Mouse (Mus musculus) MEL (cell line): ENCODE measurements around the gene 1700020D05Rik. TPM values are rescaled to one million over a fixed set of nuclear protein-coding genes. Genes with fewer than 3 reads are reported as not detected.
A peak's percentile ranks its signal among the peaks of the same experiment; 100 is the strongest.

Experiments
- DNase-seq: peaks from one replicate; pipeline ENCODE4 v3.0.0; 2011; ENCODE audit warnings: low read depth, low spot score
- H3K27ac ChIP-seq: 2 replicates; pipeline ENCODE4 v1.5.1; 2012; ENCODE audit warnings: low read depth, mild to moderate bottlenecking, control low read depth, low read length, moderate library complexity; ENCODE audit not compliant: control insufficient read depth
- H3K27me3 ChIP-seq, 2 experiments: fragments of 150-350 bp in 1 of 2; sonication (generic) in 1 of 2; 2 replicates each; pipeline ENCODE4 v1.6.1; 2012; ENCODE audit warnings: low read length in 2 of 2, mild to moderate bottlenecking in 2 of 2, improper control_type of control experiment in 1 of 2, moderate library complexity in 1 of 2; ENCODE audit not compliant: insufficient read depth in 2 of 2, control insufficient read depth in 1 of 2
- H3K36me3 ChIP-seq, 2 experiments: 2 replicates each; pipeline ENCODE4 v1.6.1; 2012 to 2014; ENCODE audit warnings: low read length in 2 of 2, improper control_type of control experiment in 1 of 2, inconsistent platforms in 1 of 2, mild to moderate bottlenecking in 1 of 2; ENCODE audit not compliant: insufficient read depth in 2 of 2, control insufficient read depth in 1 of 2
- H3K4me1 ChIP-seq, 2 experiments: fragments of 150-350 bp in 1 of 2; sonication (generic) in 1 of 2; 2 replicates each; pipeline ENCODE4 v1.6.1; 2012; ENCODE audit warnings: low read length in 2 of 2, improper control_type of control experiment in 1 of 2, mild to moderate bottlenecking in 1 of 2; ENCODE audit not compliant: insufficient read depth in 2 of 2, control insufficient read depth in 1 of 2
- H3K4me3 ChIP-seq, 2 experiments: fragments of 150-350 bp in 1 of 2; sonication (generic) in 1 of 2; 2 replicates each; pipeline ENCODE4 v1.5.1; 2012; ENCODE audit warnings: low read depth in 2 of 2, low read length in 2 of 2, mild to moderate bottlenecking in 2 of 2, moderate library complexity in 2 of 2, control low read depth in 1 of 2, improper control_type of control experiment in 1 of 2; ENCODE audit not compliant: control insufficient read depth in 1 of 2, insufficient read depth in 1 of 2
- H3K79me2 ChIP-seq: 2 replicates; pipeline ENCODE4 v1.6.1; 2012; ENCODE audit warnings: mild to moderate bottlenecking, low read length, moderate library complexity; ENCODE audit not compliant: control insufficient read depth, poor library complexity, insufficient read depth
- H3K9ac ChIP-seq: 2 replicates; pipeline ENCODE4 v1.6.1; 2012; ENCODE audit warnings: low read depth, mild to moderate bottlenecking, control low read depth, low read length, moderate library complexity; ENCODE audit not compliant: control insufficient read depth, poor library complexity, severe bottlenecking
- H3K9me3 ChIP-seq: fragments of 150-350 bp; sonication (generic); replicated peaks from 2 replicates; pipeline ENCODE4 v1.6.1; 2012; ENCODE audit warnings: mild to moderate bottlenecking, low read length, improper control_type of control experiment, moderate library complexity; ENCODE audit not compliant: insufficient read depth
- CHD1 ChIP-seq: IDR thresholded peaks from 2 replicates; pipeline ENCODE4 v1.6.1; 2012; ENCODE audit warnings: low read depth, mild to moderate bottlenecking, inconsistent platforms, low read length, improper control_type of control experiment
- CTCF ChIP-seq, 3 experiments: IDR thresholded peaks in 2 of 3; conservative IDR thresholded peaks in 1 of 3; 2 replicates each; pipeline ENCODE4 v1.5.1; 2011 to 2012; ENCODE audit warnings: low read length in 3 of 3, low read depth in 2 of 3, mild to moderate bottlenecking in 2 of 3, improper control_type of control experiment in 1 of 3, inconsistent platforms in 1 of 3, mixed read lengths in 1 of 3, moderate library complexity in 1 of 3; ENCODE audit not compliant: control insufficient read depth in 1 of 3, insufficient read depth in 1 of 3, poor library complexity in 1 of 3, severe bottlenecking in 1 of 3
- ELF1 ChIP-seq: IDR thresholded peaks from 2 replicates; pipeline ENCODE4 v1.6.1; 2014; ENCODE audit warnings: low read depth, mild to moderate bottlenecking, inconsistent platforms, low read length, improper control_type of control experiment, moderate library complexity
- EP300 ChIP-seq, 2 experiments: IDR thresholded peaks; 2 replicates each; pipeline ENCODE4 v1.6.1; 2011; ENCODE audit warnings: improper control_type of control experiment in 2 of 2, low read length in 2 of 2, low read depth in 1 of 2, mild to moderate bottlenecking in 1 of 2
- ETS1 ChIP-seq: IDR thresholded peaks from 2 replicates; pipeline ENCODE4 v1.6.1; 2012; ENCODE audit warnings: low read depth, mild to moderate bottlenecking, inconsistent platforms, low read length, improper control_type of control experiment, moderate library complexity
- GABPA ChIP-seq: IDR thresholded peaks from 2 replicates; pipeline ENCODE4 v1.6.1; 2012; ENCODE audit warnings: low read depth, mild to moderate bottlenecking, inconsistent platforms, low read length, improper control_type of control experiment, moderate library complexity
- GATA1 ChIP-seq: IDR thresholded peaks from 2 replicates; pipeline ENCODE4 v1.6.1; 2011; ENCODE audit warnings: low read depth, low read length, improper control_type of control experiment
- HCFC1 ChIP-seq: IDR thresholded peaks from 2 replicates; pipeline ENCODE4 v1.6.1; 2012; ENCODE audit warnings: low read depth, mild to moderate bottlenecking, inconsistent platforms, low read length, improper control_type of control experiment, moderate library complexity
- JUND ChIP-seq: IDR thresholded peaks from 2 replicates; pipeline ENCODE4 v1.6.1; 2011; ENCODE audit warnings: low read depth, mild to moderate bottlenecking, improper control_type of control experiment, low read length
- MAX ChIP-seq: IDR thresholded peaks from 2 replicates; pipeline ENCODE4 v1.6.1; 2011; ENCODE audit warnings: low read length, improper control_type of control experiment
- MXI1 ChIP-seq: IDR thresholded peaks from 2 replicates; pipeline ENCODE4 v1.6.1; 2011; ENCODE audit warnings: mild to moderate bottlenecking, low read depth, low read length, improper control_type of control experiment
- MYB ChIP-seq: IDR thresholded peaks from 2 replicates; pipeline ENCODE4 v1.6.1; 2011; ENCODE audit warnings: mild to moderate bottlenecking, low read depth, low read length, improper control_type of control experiment
- MYC ChIP-seq: IDR thresholded peaks from 2 replicates; pipeline ENCODE4 v1.6.1; 2011; ENCODE audit warnings: low read depth, mild to moderate bottlenecking, low read length, improper control_type of control experiment, moderate library complexity
- NELFE ChIP-seq: IDR thresholded peaks from 2 replicates; pipeline ENCODE4 v1.6.1; 2011; ENCODE audit warnings: low read depth, low read length, improper control_type of control experiment
- POLR2AphosphoS5 ChIP-seq: IDR thresholded peaks from 2 replicates; pipeline ENCODE4 v1.6.1; 2012; ENCODE audit warnings: low read depth, borderline replicate concordance, mild to moderate bottlenecking, inconsistent platforms, low read length, moderate library complexity, mixed read lengths
- RAD21 ChIP-seq: IDR thresholded peaks from 2 replicates; pipeline ENCODE4 v1.6.1; 2011; ENCODE audit warnings: mild to moderate bottlenecking, low read depth, low read length, improper control_type of control experiment
- SIN3A ChIP-seq: IDR thresholded peaks from 2 replicates; pipeline ENCODE4 v1.6.1; 2012; ENCODE audit warnings: low read length, improper control_type of control experiment, inconsistent platforms
- SMC3 ChIP-seq: IDR thresholded peaks from 2 replicates; pipeline ENCODE4 v1.6.1; 2011; ENCODE audit warnings: low read depth, low read length, improper control_type of control experiment
- TAL1 ChIP-seq: IDR thresholded peaks from 2 replicates; pipeline ENCODE4 v1.6.1; 2012; ENCODE audit warnings: mild to moderate bottlenecking, inconsistent platforms, low read length, moderate library complexity, mixed read lengths
- TBP ChIP-seq: IDR thresholded peaks from 2 replicates; pipeline ENCODE4 v1.8.0; 2011; ENCODE audit warnings: low read depth, low read length, improper control_type of control experiment
- TCF12 ChIP-seq: IDR thresholded peaks from 2 replicates; pipeline ENCODE4 v1.6.1; 2014; ENCODE audit warnings: low read depth, mild to moderate bottlenecking, inconsistent platforms, low read length, improper control_type of control experiment, moderate library complexity
- ZMIZ1 ChIP-seq: IDR thresholded peaks from 2 replicates; pipeline ENCODE4 v1.6.1; 2012; ENCODE audit warnings: low read depth, mild to moderate bottlenecking, inconsistent platforms, low read length, improper control_type of control experiment, moderate library complexity
- ZNF384 ChIP-seq: IDR thresholded peaks from 2 replicates; pipeline ENCODE4 v1.6.1; 2012; ENCODE audit warnings: low read depth, mild to moderate bottlenecking, inconsistent platforms, low read length, improper control_type of control experiment
- polyA plus RNA-seq, 2 experiments: library from polyadenylated mRNA; stranded (reverse) in 1 of 2; unstranded in 1 of 2; fragments of >175 nt in 1 of 2; fragments of >200 nt in 1 of 2; gene quantifications; 2 replicates each; pipeline versions ENCODE4 v1.2.1 to v1.2.4; 2012; ENCODE audit warnings: low replicate concordance in 2 of 2, low read depth in 1 of 2; ENCODE audit not compliant: insufficient read length in 2 of 2, insufficient read depth in 1 of 2, missing spikeins in 1 of 2
- total RNA-seq: library from RNA; depleted of rRNA; stranded (reverse); fragments of 300-350 nt; gene quantifications from 2 replicates; pipeline ENCODE4 v1.2.3, GENCODE M21; 2012

The 1700020D05Rik gene
- total and polyA plus RNA-seq, 3 experiments = 0.19 to 0.78 TPM; not detected in 1

DNA sequence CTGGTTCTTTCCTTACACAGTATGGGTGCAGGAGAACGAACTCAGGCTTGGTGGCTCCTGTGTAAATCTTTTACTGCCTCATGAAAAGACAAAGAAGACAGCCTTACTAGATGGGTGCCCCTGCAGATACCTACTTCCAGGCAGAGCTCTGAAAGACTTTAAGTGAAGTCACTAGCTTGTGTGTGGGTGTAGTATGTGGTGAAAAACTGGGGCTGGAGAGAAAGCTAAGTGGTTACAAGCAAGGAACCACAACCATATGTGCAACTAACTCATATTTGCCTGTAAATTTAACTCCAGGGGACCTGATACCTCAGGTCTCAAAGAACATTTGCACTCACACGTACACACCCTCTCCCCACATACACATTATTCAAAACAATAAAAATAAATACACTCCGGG, 43.7 kb downstream of the 1700020D05Rik start:
- Histone ChIP-seq H3K79me2 (peaks cover 17% of the 10 kb centered on the region), H3K27me3 (no peaks in the 10 kb centered on the region), H3K4me1 (peaks cover 0 to 31% of the 10 kb centered on the region in 2 experiments), H3K27ac (peak overlapping the region; percentile 83), H3K4me3 (peak overlapping the region; percentile 95 to 99), H3K9me3 (no peaks in the 10 kb centered on the region), H3K9ac (peak overlapping the region; percentile 82), H3K36me3 (peaks cover 0 to 5% of the 10 kb centered on the region in 2 experiments; a peak in 2 of 4 replicates)
- TF ChIP-seq EP300 (IDR thresholded peaks at IDR 0.05; ENCODE audit: low read depth in 1 of 2, low read length in 2 of 2) (0 out of 4 replicates have a peak, but pooled peaks of 1 of the 2 experiments have one; percentile 15), HCFC1 (no peak), ZNF384 (no peak)
- no peak for DNase-seq

DNA sequence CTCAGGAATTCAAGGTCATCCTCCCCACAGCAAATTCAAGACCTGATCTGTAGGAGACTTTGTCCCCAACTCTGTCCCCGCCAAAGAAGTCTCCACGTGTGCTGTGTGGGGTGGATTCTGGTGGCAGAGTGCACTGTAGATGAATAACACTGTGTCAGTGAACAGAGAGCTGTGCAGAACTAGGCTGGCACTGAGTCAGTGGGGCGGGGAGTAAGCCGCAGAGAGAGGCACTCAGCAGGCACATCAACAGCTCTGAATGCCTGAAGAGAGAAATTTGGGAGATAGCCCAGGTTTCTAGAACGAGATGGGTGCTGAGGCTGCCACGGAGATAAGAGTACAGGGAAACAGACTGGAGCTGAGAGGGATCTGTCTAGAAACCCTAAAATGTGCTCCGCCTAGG, 44.6 kb downstream of the 1700020D05Rik start:
- TF ChIP-seq MXI1 (peak; percentile 51), NELFE (no peak)
- Histone ChIP-seq H3K9ac (no peak overlapping the region; the same call in 1 of the 2 replicates), H3K9me3 (no peaks in the 10 kb centered on the region), H3K36me3 (peaks cover 0 to 5% of the 10 kb centered on the region in 2 experiments; a peak in 2 of 4 replicates), H3K4me3 (peak overlapping the region in 1 of 2 experiments; percentile 0; a peak in 1 of 4 replicates), H3K27me3 (no peaks in the 10 kb centered on the region), H3K4me1 (peaks cover 0 to 31% of the 10 kb centered on the region in 2 experiments), H3K27ac (0 out of 2 replicates have a peak overlapping the region, but pooled peaks have one; percentile 2), H3K79me2 (peaks cover 18% of the 10 kb centered on the region)
- DNase-seq = peak; percentile 64

- H3K4me1 ChIP-seq = peaks cover 0 to 31% of the 10 kb centered on the region in 2 experiments
- peak; percentile 48 for DNase-seq
- H3K27ac ChIP-seq = peak within 1 kb of the TSS; percentile 51
- TF ChIP-seq MYC = no peak
- TF ChIP-seq ELF1 = 0 out of 2 replicates have a peak, but pooled peaks have one; percentile 0
- no peak for TF ChIP-seq MYB
- no peak for TF ChIP-seq GABPA
- TF ChIP-seq TAL1 = no peak
- no peak for TF ChIP-seq GATA1
- TF ChIP-seq CHD1 = no peak
- TF ChIP-seq SIN3A = 0 out of 2 replicates have a peak, but pooled peaks have one; percentile 40
- TF ChIP-seq RAD21 = no peak
- TF ChIP-seq EP300 (IDR thresholded peaks at IDR 0.05; ENCODE audit: low read depth in 1 of 2, low read length in 2 of 2) = no peak
- no peak for TF ChIP-seq ZNF384
- no peak for TF ChIP-seq SMC3
- no peak for TF ChIP-seq HCFC1
- no peak for TF ChIP-seq CTCF (IDR thresholded peaks at IDR 0.05 in 2 of 3, conservative IDR thresholded peaks at IDR 0.05 in 1 of 3; ENCODE audit: control insufficient read depth in 1 of 3, insufficient read depth in 1 of 3, low read depth in 2 of 3, low read length in 3 of 3, poor library complexity in 1 of 3, severe bottlenecking in 1 of 3)
- TF ChIP-seq MAX = no peak
- TF ChIP-seq JUND = peak; percentile 93; the same call in 1 of the 2 replicates
- 0 out of 2 replicates have a peak, but pooled peaks have one; percentile 6 for TF ChIP-seq ETS1
- no peak for TF ChIP-seq POLR2AphosphoS5
- no peak for TF ChIP-seq TBP
- no peak for TF ChIP-seq ZMIZ1
- no peak; the same call in 1 of the 2 replicates for TF ChIP-seq MXI1
- TF ChIP-seq TCF12 = no peak
- TF ChIP-seq, all 39 proteins: peak for 4
- H3K36me3 ChIP-seq = peaks cover 0 to 5% of the 10 kb centered on the region in 2 experiments; a peak in 2 of 4 replicates
- H3K4me3 ChIP-seq = peak within 1 kb of the TSS; percentile 77
- no peaks in the 10 kb centered on the region for H3K27me3 ChIP-seq
- H3K9ac ChIP-seq = peak within 1 kb of the TSS; percentile 89
- no peaks in the 10 kb centered on the region for H3K9me3 ChIP-seq
- peaks cover 18% of the 10 kb centered on the region for H3K79me2 ChIP-seq
Observed at GRCm38 (mm10) chr19:5457746-5458442, 45.7 kb downstream of the 1700020D05Rik start, which contains the start of gene Ccdc85b. Gene Ccdc85b, minus strand, starts transcription at chr19:5457894.
